Mouse (Mus musculus) yolk sac, embryonic 10.5 days (tissue): ENCODE data around the gene Aldoc.
"Not testable (repeated sequence)": the region's sequence is repeated elsewhere in the genome, so short reads cannot be mapped to it uniquely, and the experiment has no call there.

Experiments
- DNase-seq: peaks from one replicate; pipeline ENCODE4 v3.0.0-alpha.2; 2017; ENCODE audit warnings: low spot score

Gene Aldoc

GRCm38 (mm10) chr11:78322860-78323259 is at the start of gene Aldoc:
Aldoc (plus strand) TSS chr11:78322968.
- peak; percentile 87 for DNase-seq

- no peak for DNase-seq
Observed at GRCm38 (mm10) chr11:78275596-78275995, 47.2 kb upstream of the Aldoc start.

- DNase-seq, result not testable (repeated sequence)
Observed at GRCm38 (mm10) chr11:78276169-78276568, 46.6 kb upstream of the Aldoc start.

GRCm38 (mm10) chr11:78278853-78279252 is 43.9 kb upstream of the Aldoc start:
- no peak for DNase-seq

- no peak for DNase-seq
Observed at GRCm38 (mm10) chr11:78279586-78279985, 43.2 kb upstream of the Aldoc start.

- no peak for DNase-seq
Observed at GRCm38 (mm10) chr11:78289146-78289763, 33.5 kb upstream of the Aldoc start.

GRCm38 (mm10) chr11:78290654-78291053 is 32.1 kb upstream of the Aldoc start, which contains the start of gene BC030499:
BC030499 (plus strand) TSS chr11:78290841.
- DNase-seq, result no peak

GRCm38 (mm10) chr11:78294585-78294984 is 28.2 kb upstream of the Aldoc start:
- DNase-seq, result no peak

GRCm38 (mm10) chr11:78300917-78301316 is 21.9 kb upstream of the Aldoc start:
- no peak for DNase-seq

- DNase-seq, result peak; percentile 90
Observed at GRCm38 (mm10) chr11:78301357-78302084, 21.2 kb upstream of the Aldoc start, which contains the start of gene Spag5. Spag5 (plus strand) TSS chr11:78301529.

GRCm38 (mm10) chr11:78305272-78305671 is 17.5 kb upstream of the Aldoc start:
- no peak for DNase-seq

GRCm38 (mm10) chr11:78310861-78311511 is 11.8 kb upstream of the Aldoc start:
- no peak for DNase-seq

- no peak for DNase-seq
Observed at GRCm38 (mm10) chr11:78313662-78314061, 9.1 kb upstream of the Aldoc start.

GRCm38 (mm10) chr11:78318411-78318810 is 4.4 kb upstream of the Aldoc start:
- DNase-seq, result no peak

- DNase-seq, result no peak
Observed at GRCm38 (mm10) chr11:78322076-78322831, 514 bp upstream of the Aldoc start.

GRCm38 (mm10) chr11:78324000-78324785 is 1.4 kb downstream of the Aldoc start:
- DNase-seq, result no peak

GRCm38 (mm10) chr11:78324965-78325364 is 2.2 kb downstream of the Aldoc start:
- no peak for DNase-seq

- DNase-seq, result no peak
Observed at GRCm38 (mm10) chr11:78327215-78327614, 4.4 kb downstream of the Aldoc start.

- DNase-seq, result peak; percentile 93
Observed at GRCm38 (mm10) chr11:78327634-78328511, 5.1 kb downstream of the Aldoc start, which contains the start of gene Pigs. Pigs (plus strand) TSS chr11:78328415.

- DNase-seq, result no peak
Observed at GRCm38 (mm10) chr11:78328512-78329056, 5.8 kb downstream of the Aldoc start.
